ENCODE assay signal across 24 mouse cellular contexts in genomic region chr2:124201493-124201892, GRCm38 (mm10).
A peak's percentile ranks its signal among the peaks of the same experiment; 100 is the strongest.
DNase-seq lines count a peak whose midpoint lies in the region; ATAC-seq and TF ChIP-seq lines count a peak whose summit lies in the region.
"Had no signal": no experiment of that assay in that cellular context is flagged by ENCODE, and none has a peak within 500 bp of the region (broad histone marks: within the 10 kb centered on the region; RNA-seq: fewer than 3 reads in every experiment).

No protein-coding gene starts in this region.

- ATAC-seq in cerebellum, adult (ENCODE audit: insufficient number of reproducible peaks, low FRiP score, low TSS enrichment) = no peak
- ATAC-seq in forebrain, embryonic 13.5 days = 0 out of 2 replicates have a peak, but pooled peaks have one; percentile 21
- ATAC-seq in forebrain, embryonic 15.5 days (replicated peaks) = peak; percentile 63
- no peak for ATAC-seq in forebrain, postnatal 0 days
- ATAC-seq: activated CD4-positive, CD25-positive, alpha-beta regulatory T cell, adult 4 months; CD4-positive, CD25-positive, alpha-beta regulatory T cell, adult 4 months; Patski had no signal

- peak; percentile 38 to 45 for DNase-seq in cerebellum, postnatal 10 days
- no peak for DNase-seq in forebrain, embryonic 10.5 days (ENCODE audit: extremely low spot score, low spot score)
- no peak for DNase-seq in forebrain, postnatal 0 days
- peak; percentile 63 for DNase-seq in brain, embryonic 14.5 days (ENCODE audit: low read depth)
- DNase-seq: adrenal gland, adult 8-10 months; adrenal gland, postnatal 14 days; adrenal gland, postnatal 36 days; B cell, adult 2 months; cerebellum, adult 11-12 months; cerebellum, adult 9-10 months; cerebellum, postnatal 25 days; embryo, embryonic 11 days; gastrocnemius, adult 2 months had no signal

- H3K27me3 ChIP-seq in forebrain, embryonic 13.5 days = no peaks in the 10 kb centered on the region
- no peaks in the 10 kb centered on the region for H3K27me3 ChIP-seq in forebrain, embryonic 10.5 days (ENCODE audit: poor library complexity, severe bottlenecking)
- H3K27me3 ChIP-seq in forebrain, embryonic 15.5 days = no peaks in the 10 kb centered on the region
- H3K27me3 ChIP-seq in forebrain, postnatal 0 days (ENCODE audit: insufficient read depth, low read length) = no peaks in the 10 kb centered on the region
- H3K27me3 ChIP-seq: CH12.LX; embryonic facial prominence, embryonic 13.5 days; embryonic facial prominence, embryonic 15.5 days had no signal

- H3K4me3 ChIP-seq in forebrain, embryonic 13.5 days = no peak overlapping the region
- no peak overlapping the region for H3K4me3 ChIP-seq in forebrain, embryonic 10.5 days
- H3K4me3 ChIP-seq in forebrain, embryonic 15.5 days = no peak overlapping the region
- no peak overlapping the region for H3K4me3 ChIP-seq in forebrain, postnatal 0 days (ENCODE audit: low read depth, low read length)
- H3K4me3 ChIP-seq: embryonic facial prominence, embryonic 13.5 days; embryonic facial prominence, embryonic 15.5 days; erythroblast, embryonic 14.5 days; gastrocnemius, adult 2 months had no signal

- H3K9ac ChIP-seq in forebrain, embryonic 13.5 days = no peak overlapping the region
- H3K9ac ChIP-seq in forebrain, embryonic 15.5 days (replicated peaks) = no peak overlapping the region
- H3K9ac ChIP-seq in forebrain, postnatal 0 days = no peak overlapping the region
- H3K9ac ChIP-seq: embryonic facial prominence, embryonic 13.5 days; embryonic facial prominence, embryonic 15.5 days had no signal

- no peaks in the 10 kb centered on the region for H3K36me3 ChIP-seq in forebrain, embryonic 13.5 days (ENCODE audit: poor library complexity, severe bottlenecking)
- no peaks in the 10 kb centered on the region for H3K36me3 ChIP-seq in forebrain, embryonic 10.5 days (replicated peaks)
- H3K36me3 ChIP-seq in forebrain, embryonic 15.5 days = no peaks in the 10 kb centered on the region
- H3K36me3 ChIP-seq in forebrain, postnatal 0 days (ENCODE audit: insufficient read depth) = no peaks in the 10 kb centered on the region
- H3K36me3 ChIP-seq: embryonic facial prominence, embryonic 13.5 days; embryonic facial prominence, embryonic 15.5 days; G1E had no signal

- no peak for TF ChIP-seq CTCF in forebrain, postnatal 0 days (IDR thresholded peaks at IDR 0.05; ENCODE audit: low read depth)
- no peak for TF ChIP-seq CTCF in brain, embryonic 14.5 days (IDR thresholded peaks at IDR 0.05; ENCODE audit: borderline replicate concordance, extremely low read depth, insufficient read depth, insufficient read length)

- no peak for TF ChIP-seq POLR2A in brain, embryonic 14.5 days (IDR thresholded peaks at IDR 0.05; ENCODE audit: borderline replicate concordance, extremely low read depth, insufficient read depth, insufficient read length, poor library complexity, severe bottlenecking)

- no peaks in the 10 kb centered on the region for H3K9me3 ChIP-seq in forebrain, embryonic 13.5 days (replicated peaks)
- no peaks in the 10 kb centered on the region for H3K9me3 ChIP-seq in forebrain, embryonic 10.5 days
- no peaks in the 10 kb centered on the region for H3K9me3 ChIP-seq in forebrain, embryonic 15.5 days
- no peaks in the 10 kb centered on the region for H3K9me3 ChIP-seq in forebrain, postnatal 0 days (ENCODE audit: low read length)
- H3K9me3 ChIP-seq: embryonic facial prominence, embryonic 13.5 days; embryonic facial prominence, embryonic 15.5 days had no signal

- H3K27ac ChIP-seq in forebrain, embryonic 13.5 days = peak overlapping the region; percentile 12; the same call in 1 of the 2 replicates
- no peak overlapping the region for H3K27ac ChIP-seq in forebrain, embryonic 10.5 days
- H3K27ac ChIP-seq in forebrain, embryonic 15.5 days (replicated peaks) = no peak overlapping the region; the same call in 1 of the 2 replicates
- no peak overlapping the region for H3K27ac ChIP-seq in forebrain, postnatal 0 days (ENCODE audit: low read depth, low read length)
- H3K27ac ChIP-seq: embryonic facial prominence, embryonic 13.5 days; embryonic facial prominence, embryonic 15.5 days; gastrocnemius, adult 2 months had no signal

- no peak overlapping the region for H3K4me2 ChIP-seq in forebrain, embryonic 13.5 days
- no peak overlapping the region for H3K4me2 ChIP-seq in forebrain, embryonic 15.5 days (replicated peaks)
- no peak overlapping the region for H3K4me2 ChIP-seq in forebrain, postnatal 0 days (ENCODE audit: low read depth)
- H3K4me2 ChIP-seq: embryonic facial prominence, embryonic 13.5 days; embryonic facial prominence, embryonic 15.5 days had no signal

- WGBS in forebrain, embryonic 13.5 days = 76% methylated on average over 5 of the region's 5 CpGs
- 93% methylated on average over 5 of the region's 5 CpGs for WGBS in forebrain, embryonic 10.5 days
- 58% methylated on average over 5 of the region's 5 CpGs for WGBS in forebrain, embryonic 15.5 days
- WGBS in forebrain, postnatal 0 days = 61% methylated on average over 5 of the region's 5 CpGs

- peaks cover 16% of the 10 kb centered on the region for H3K4me1 ChIP-seq in forebrain, embryonic 13.5 days
- peaks cover 14% of the 10 kb centered on the region for H3K4me1 ChIP-seq in forebrain, embryonic 10.5 days
- peaks cover 21% of the 10 kb centered on the region for H3K4me1 ChIP-seq in forebrain, embryonic 15.5 days
- peaks cover 3% of the 10 kb centered on the region; the same call in 1 of the 2 replicates for H3K4me1 ChIP-seq in forebrain, postnatal 0 days (ENCODE audit: insufficient read depth)

Comparison
In these comparisons a context has a peak if more than half of its experiments do, and no peak if none do; other contexts are left out.
1. ATAC-seq: peak in forebrain, embryonic 13.5 days (single experiment) and forebrain, embryonic 15.5 days (single experiment); none in cerebellum, adult (single experiment) and forebrain, postnatal 0 days (single experiment).
2. DNase-seq: peak in cerebellum, postnatal 10 days (2 of 2) and brain, embryonic 14.5 days (single experiment); none in forebrain, embryonic 10.5 days (single experiment) and forebrain, postnatal 0 days (single experiment).